Mouse (Mus musculus): ENCODE data around the gene Tspan33. TPM values are rescaled to one million over a fixed set of nuclear protein-coding genes. Genes with fewer than 3 reads are reported as not detected.
A peak's percentile ranks its signal among the peaks of the same experiment; 100 is the strongest.

The Tspan33 gene
- 0.84 and 1.0 TPM in 2 replicates for polyA plus RNA-seq (2015; fragmentation: Nextera tagmentation; extraction: Ambion mirVana)

GRCm38 (mm10) chr6:29693953-29694352 is at the start of gene Tspan33:
Tspan33 (plus strand) TSS chr6:29694222.
- Histone ChIP-seq H3K4me3 (ENCODE audit: low read depth, low read length) (peak within 1 kb of the TSS; percentile 62), H3K27ac (ENCODE audit: low read depth, low read length) (no peak within 1 kb of the TSS), H3K36me3 (ENCODE audit: control insufficient read depth, insufficient read depth) (no peaks in the 10 kb centered on the region), H3K9ac (ENCODE audit: low read depth, low read length) (peak within 1 kb of the TSS; percentile 35; the same call in 1 of the 2 replicates), H3K27me3 (replicated peaks; ENCODE audit: control insufficient read depth, insufficient read depth, low read length) (peaks cover 5% of the 10 kb centered on the region; the same call in 1 of the 2 replicates), H3K4me1 (replicated peaks; ENCODE audit: control insufficient read depth, insufficient read depth, low read length) (no peaks in the 10 kb centered on the region), H3K4me2 (replicated peaks; ENCODE audit: low read depth) (peak within 1 kb of the TSS; percentile 100), H3K9me3 (ENCODE audit: control insufficient read depth) (no peaks in the 10 kb centered on the region)
- ATAC-seq = peak; percentile 95
- WGBS = under 1% methylated on average over 41 of the region's 41 CpGs
- TF ChIP-seq CTCF (IDR thresholded peaks at IDR 0.05; ENCODE audit: low read depth) = no peak

DNA sequence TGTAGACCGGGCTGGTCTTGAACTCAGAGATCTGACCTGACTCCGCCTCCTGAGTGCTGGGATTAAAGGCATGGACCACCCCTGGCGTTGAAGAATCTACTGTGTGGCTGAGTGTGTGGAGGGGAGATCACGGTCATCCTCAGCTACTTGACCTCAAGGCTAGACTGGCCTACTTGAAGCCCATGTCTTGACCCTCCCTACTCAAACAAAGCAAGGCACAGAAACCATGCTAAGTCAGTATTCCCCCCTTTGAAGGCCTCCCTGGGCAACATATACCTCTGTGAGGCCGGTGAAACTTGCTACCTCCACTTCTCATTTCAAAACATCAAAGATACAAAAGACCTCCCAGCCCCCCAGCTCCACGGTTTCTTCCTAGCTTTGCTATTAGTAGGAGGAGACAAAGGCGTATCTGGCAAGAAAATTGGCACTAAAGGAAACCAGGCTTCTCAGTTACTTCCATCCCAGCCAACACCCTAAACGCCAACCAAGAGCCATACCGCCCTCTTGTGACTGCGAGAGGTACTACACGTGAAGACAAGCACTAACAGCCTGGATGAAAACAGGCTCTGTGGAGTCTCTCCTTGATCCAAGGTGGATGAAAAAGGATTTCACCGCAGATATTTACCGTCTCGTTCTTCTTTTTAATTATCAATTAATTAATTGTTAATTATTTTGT is 44.4 kb upstream of the Tspan33 start:
- H3K4me3 ChIP-seq (ENCODE audit: low read depth, low read length) = no peak overlapping the region
- no peaks in the 10 kb centered on the region for H3K4me1 ChIP-seq (replicated peaks; ENCODE audit: control insufficient read depth, insufficient read depth, low read length)
- H3K4me2 ChIP-seq (replicated peaks; ENCODE audit: low read depth) = no peak overlapping the region
- 29% methylated on average over 14 of the region's 14 CpGs for WGBS
- H3K9ac ChIP-seq (ENCODE audit: low read depth, low read length) = no peak overlapping the region
- no peaks in the 10 kb centered on the region for H3K27me3 ChIP-seq (replicated peaks; ENCODE audit: control insufficient read depth, insufficient read depth, low read length)
- TF ChIP-seq CTCF (IDR thresholded peaks at IDR 0.05; ENCODE audit: low read depth) = peak; percentile 97
- ATAC-seq = peak; percentile 36; the same call in 1 of the 2 replicates
- no peaks in the 10 kb centered on the region for H3K36me3 ChIP-seq (ENCODE audit: control insufficient read depth, insufficient read depth)
- H3K9me3 ChIP-seq (ENCODE audit: control insufficient read depth) = no peaks in the 10 kb centered on the region
- H3K27ac ChIP-seq (ENCODE audit: low read depth, low read length) = no peak overlapping the region

- no peak overlapping the region for H3K4me2 ChIP-seq (replicated peaks; ENCODE audit: low read depth)
- no peak for ATAC-seq
- H3K36me3 ChIP-seq (ENCODE audit: control insufficient read depth, insufficient read depth) = no peaks in the 10 kb centered on the region
- no peak overlapping the region for H3K27ac ChIP-seq (ENCODE audit: low read depth, low read length)
- 69% methylated on average over 10 of the region's 10 CpGs for WGBS
- no peaks in the 10 kb centered on the region for H3K27me3 ChIP-seq (replicated peaks; ENCODE audit: control insufficient read depth, insufficient read depth, low read length)
- no peak for TF ChIP-seq CTCF (IDR thresholded peaks at IDR 0.05; ENCODE audit: low read depth)
- no peaks in the 10 kb centered on the region for H3K4me1 ChIP-seq (replicated peaks; ENCODE audit: control insufficient read depth, insufficient read depth, low read length)
- H3K9ac ChIP-seq (ENCODE audit: low read depth, low read length) = no peak overlapping the region
- no peak overlapping the region for H3K4me3 ChIP-seq (ENCODE audit: low read depth, low read length)
- H3K9me3 ChIP-seq (ENCODE audit: control insufficient read depth) = no peaks in the 10 kb centered on the region
These were observed 43.9 kb upstream of the Tspan33 start for GRCm38 (mm10) chr6:29650170-29650549.

DNA sequence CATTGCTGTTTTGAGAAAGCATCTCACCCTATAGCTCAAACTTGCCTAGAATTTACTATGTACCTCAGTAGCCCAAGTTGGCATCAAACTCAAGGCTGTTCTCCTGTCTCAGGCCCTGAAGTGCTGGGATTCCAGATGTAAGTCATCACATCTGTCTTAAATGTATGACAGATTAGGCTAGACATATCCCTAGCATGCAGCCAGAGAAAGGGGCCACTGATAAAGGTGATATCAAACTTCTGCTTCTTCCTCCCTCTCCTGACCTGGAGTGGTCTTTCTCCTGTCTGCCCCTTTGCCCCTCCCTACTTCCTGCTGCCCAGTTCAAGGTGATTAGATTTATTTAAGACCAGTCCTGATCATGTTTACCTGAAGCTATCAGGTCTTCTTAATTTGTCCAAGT is 40.8 kb upstream of the Tspan33 start:
- no peak overlapping the region for H3K27ac ChIP-seq (ENCODE audit: low read depth, low read length)
- no peak overlapping the region for H3K4me3 ChIP-seq (ENCODE audit: low read depth, low read length)
- H3K27me3 ChIP-seq (replicated peaks; ENCODE audit: control insufficient read depth, insufficient read depth, low read length) = no peaks in the 10 kb centered on the region
- no peak for ATAC-seq
- no peaks in the 10 kb centered on the region for H3K4me1 ChIP-seq (replicated peaks; ENCODE audit: control insufficient read depth, insufficient read depth, low read length)
- H3K9ac ChIP-seq (ENCODE audit: low read depth, low read length) = no peak overlapping the region
- no peak overlapping the region for H3K4me2 ChIP-seq (replicated peaks; ENCODE audit: low read depth)
- no peak for TF ChIP-seq CTCF (IDR thresholded peaks at IDR 0.05; ENCODE audit: low read depth)
- no peaks in the 10 kb centered on the region for H3K9me3 ChIP-seq (ENCODE audit: control insufficient read depth)
- no peaks in the 10 kb centered on the region for H3K36me3 ChIP-seq (ENCODE audit: control insufficient read depth, insufficient read depth)

GRCm38 (mm10) chr6:29658626-29659475 is 35.2 kb upstream of the Tspan33 start:
- no peaks in the 10 kb centered on the region for H3K36me3 ChIP-seq (ENCODE audit: control insufficient read depth, insufficient read depth)
- no peak; the same call in 1 of the 2 replicates for ATAC-seq
- no peak for TF ChIP-seq CTCF (IDR thresholded peaks at IDR 0.05; ENCODE audit: low read depth)
- H3K9ac ChIP-seq (ENCODE audit: low read depth, low read length) = no peak overlapping the region
- no peak overlapping the region for H3K27ac ChIP-seq (ENCODE audit: low read depth, low read length)
- H3K27me3 ChIP-seq (replicated peaks; ENCODE audit: control insufficient read depth, insufficient read depth, low read length) = no peaks in the 10 kb centered on the region
- no peaks in the 10 kb centered on the region for H3K9me3 ChIP-seq (ENCODE audit: control insufficient read depth)
- H3K4me3 ChIP-seq (ENCODE audit: low read depth, low read length) = no peak overlapping the region
- H3K4me2 ChIP-seq (replicated peaks; ENCODE audit: low read depth) = no peak overlapping the region
- H3K4me1 ChIP-seq (replicated peaks; ENCODE audit: control insufficient read depth, insufficient read depth, low read length) = no peaks in the 10 kb centered on the region
- WGBS = 60% methylated on average over 3 of the region's 3 CpGs

DNA sequence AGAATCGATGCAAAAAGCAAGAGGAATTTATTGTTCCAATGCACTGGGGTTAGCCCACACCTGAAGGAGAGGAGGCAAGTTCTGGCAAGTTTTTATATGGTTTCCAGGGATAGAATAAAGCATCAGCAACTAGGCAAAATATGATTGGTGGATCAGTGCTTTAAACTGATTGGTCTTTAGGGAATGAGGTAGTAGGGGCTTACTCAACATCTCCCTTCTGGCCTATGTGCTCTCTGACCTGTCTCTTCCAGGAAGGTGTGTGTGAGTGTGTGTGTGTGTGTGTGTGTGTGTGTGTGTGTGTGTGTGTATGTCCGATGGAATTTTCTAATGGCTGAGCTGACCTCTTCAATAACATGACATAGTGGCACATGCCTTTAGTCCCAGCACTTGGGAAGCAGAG is 34.1 kb upstream of the Tspan33 start:
- no peak for ATAC-seq
- TF ChIP-seq CTCF (IDR thresholded peaks at IDR 0.05; ENCODE audit: low read depth) = no peak
- no peak overlapping the region for H3K27ac ChIP-seq (ENCODE audit: low read depth, low read length)
- no peak overlapping the region for H3K9ac ChIP-seq (ENCODE audit: low read depth, low read length)
- no peaks in the 10 kb centered on the region for H3K27me3 ChIP-seq (replicated peaks; ENCODE audit: control insufficient read depth, insufficient read depth, low read length)
- no peaks in the 10 kb centered on the region for H3K36me3 ChIP-seq (ENCODE audit: control insufficient read depth, insufficient read depth)
- WGBS = 88% methylated on average over 2 of the region's 2 CpGs
- H3K4me1 ChIP-seq (replicated peaks; ENCODE audit: control insufficient read depth, insufficient read depth, low read length) = no peaks in the 10 kb centered on the region
- no peak overlapping the region for H3K4me3 ChIP-seq (ENCODE audit: low read depth, low read length)
- no peak overlapping the region for H3K4me2 ChIP-seq (replicated peaks; ENCODE audit: low read depth)
- no peaks in the 10 kb centered on the region for H3K9me3 ChIP-seq (ENCODE audit: control insufficient read depth)
